Mouse (Mus musculus) gastrocnemius, postnatal 25 days (tissue): ENCODE measurements around the gene Pold3. TPM values are rescaled to one million over a fixed set of nuclear protein-coding genes. Genes with fewer than 3 reads are reported as not detected.

Source experiments
- total RNA-seq, 2 experiments: library from RNA; stranded (reverse); gene quantifications; 1 replicate in 1 of 2; 2 replicates in 1 of 2; pipeline ENCODE4 v1.2.3; 2021

The Pold3 gene
- total RNA-seq, 2 experiments from 2014 or later, result 5.1 to 5.3 TPM

Other genes starting within 250 kb of the Pold3 start
- 1 to 10 TPM; 4.7 to 5.3 TPM for gene Rnf169, start 141.1 kb downstream of the Pold3 start, total RNA-seq
- 1 to 10 TPM; 1.8 to 3.1 TPM for gene Chrdl2, start 115.4 kb downstream of the Pold3 start, total RNA-seq
- 1 to 10 TPM; 4.1 to 4.2 TPM for gene Lipt2, start 37.7 kb upstream of the Pold3 start, total RNA-seq
- under 1 TPM in 1 of 2 experiments, not detected in 1; 0.70 TPM for gene Kcne3, start 54.9 kb upstream of the Pold3 start, total RNA-seq
- 10 to 100 TPM; 13.0 to 15.0 TPM for gene Pgm2l1, start 105.8 kb upstream of the Pold3 start, total RNA-seq
- gene P4ha3, start 164.0 kb upstream of the Pold3 start, total RNA-seq, result under 1 TPM; 0.61 to 0.75 TPM